Mouse (Mus musculus): Measurements from ENCODE around the gene Dnajc19.

The Dnajc19 gene

DNA sequence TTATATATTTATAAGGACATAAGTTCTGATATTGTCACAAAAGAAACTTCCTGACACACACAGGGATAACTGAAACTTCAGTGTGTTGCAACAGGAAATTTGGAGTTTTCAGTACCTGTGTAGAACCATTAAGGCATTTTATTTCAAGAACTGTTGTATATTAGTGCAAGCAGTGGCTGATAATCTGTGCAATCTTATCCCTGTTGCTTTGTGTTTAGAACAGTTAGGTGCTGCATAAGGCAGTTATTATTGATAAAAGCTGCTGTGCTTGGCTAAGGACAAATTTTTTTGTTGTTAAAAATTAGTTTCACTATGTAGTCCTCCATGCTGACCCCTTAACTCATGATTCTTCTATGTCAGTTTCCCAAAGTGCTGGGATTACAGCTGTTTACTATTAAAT is 52.2 kb downstream of the Dnajc19 start:
- DNase-seq, result no peak

DNA sequence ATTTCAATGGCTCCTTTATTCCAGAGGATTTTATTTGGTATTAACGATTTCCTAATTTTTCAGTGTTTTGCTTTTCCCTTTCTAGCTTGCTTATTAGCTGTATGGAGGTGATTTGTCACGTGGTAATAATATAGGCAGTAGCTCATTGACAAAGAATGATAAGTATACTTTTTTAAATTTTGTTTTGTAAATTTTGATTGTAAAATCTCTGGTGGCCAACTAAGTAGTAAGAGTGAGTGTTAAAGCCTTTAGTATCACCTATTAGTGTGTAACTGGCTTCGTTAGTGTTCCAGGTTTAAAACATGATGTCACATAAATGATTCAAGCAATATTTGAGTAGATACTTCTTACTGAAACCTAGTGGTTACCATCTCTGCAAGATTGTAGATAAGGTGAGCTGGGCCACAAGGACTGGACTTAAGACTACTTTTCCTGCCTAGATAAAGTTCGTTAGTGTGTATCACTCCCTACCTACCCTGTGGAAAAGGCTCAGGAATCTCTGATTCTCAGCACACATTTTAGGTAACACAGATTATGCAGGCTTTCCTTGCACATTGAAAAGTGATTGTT is 59.8 kb downstream of the Dnajc19 start:
- no peak for DNase-seq

DNA sequence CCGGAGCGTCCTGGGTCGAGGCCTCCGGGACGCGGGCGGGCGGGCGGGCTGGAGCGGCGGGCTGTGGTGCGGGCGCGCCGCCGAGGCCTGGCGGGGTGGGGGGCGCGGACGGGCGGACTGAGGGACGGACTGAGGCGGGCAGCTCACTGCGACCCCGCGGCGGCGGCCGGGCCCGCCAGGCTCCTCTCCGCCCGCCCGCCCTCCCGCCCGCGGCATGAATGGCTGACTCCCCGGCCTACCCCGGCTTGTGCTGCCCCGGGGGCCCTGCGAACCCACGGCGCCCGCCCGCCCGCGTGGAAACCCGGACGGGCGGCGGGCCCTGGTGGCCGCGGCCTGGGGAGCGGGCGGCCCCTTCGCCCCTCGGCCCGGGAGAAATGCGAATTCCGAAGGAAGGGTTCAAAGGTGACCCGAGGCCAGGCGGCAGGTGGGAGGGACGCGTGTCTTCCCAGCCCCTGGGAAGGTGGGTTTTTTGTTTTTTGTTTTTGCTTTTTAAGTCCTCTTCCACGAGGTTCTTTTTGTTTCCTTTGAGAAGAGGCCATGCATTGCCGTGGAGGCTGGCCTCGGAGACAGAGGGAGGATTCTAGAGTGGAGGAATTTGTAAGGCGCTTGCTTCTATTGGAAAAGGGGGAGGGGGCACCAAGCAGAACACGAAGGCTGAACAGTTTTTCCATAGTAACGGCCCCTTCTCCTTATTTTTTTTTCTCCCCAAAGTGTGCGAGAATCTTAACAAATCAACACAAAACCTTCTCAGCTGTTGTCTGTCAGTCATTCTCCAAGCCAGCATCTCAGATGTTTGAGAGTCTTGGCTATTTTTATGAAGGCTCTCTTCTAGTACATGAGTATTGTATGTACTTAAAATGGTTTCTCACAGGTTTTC is 60.5 kb downstream of the Dnajc19 start:
- DNase-seq, result no peak

DNA sequence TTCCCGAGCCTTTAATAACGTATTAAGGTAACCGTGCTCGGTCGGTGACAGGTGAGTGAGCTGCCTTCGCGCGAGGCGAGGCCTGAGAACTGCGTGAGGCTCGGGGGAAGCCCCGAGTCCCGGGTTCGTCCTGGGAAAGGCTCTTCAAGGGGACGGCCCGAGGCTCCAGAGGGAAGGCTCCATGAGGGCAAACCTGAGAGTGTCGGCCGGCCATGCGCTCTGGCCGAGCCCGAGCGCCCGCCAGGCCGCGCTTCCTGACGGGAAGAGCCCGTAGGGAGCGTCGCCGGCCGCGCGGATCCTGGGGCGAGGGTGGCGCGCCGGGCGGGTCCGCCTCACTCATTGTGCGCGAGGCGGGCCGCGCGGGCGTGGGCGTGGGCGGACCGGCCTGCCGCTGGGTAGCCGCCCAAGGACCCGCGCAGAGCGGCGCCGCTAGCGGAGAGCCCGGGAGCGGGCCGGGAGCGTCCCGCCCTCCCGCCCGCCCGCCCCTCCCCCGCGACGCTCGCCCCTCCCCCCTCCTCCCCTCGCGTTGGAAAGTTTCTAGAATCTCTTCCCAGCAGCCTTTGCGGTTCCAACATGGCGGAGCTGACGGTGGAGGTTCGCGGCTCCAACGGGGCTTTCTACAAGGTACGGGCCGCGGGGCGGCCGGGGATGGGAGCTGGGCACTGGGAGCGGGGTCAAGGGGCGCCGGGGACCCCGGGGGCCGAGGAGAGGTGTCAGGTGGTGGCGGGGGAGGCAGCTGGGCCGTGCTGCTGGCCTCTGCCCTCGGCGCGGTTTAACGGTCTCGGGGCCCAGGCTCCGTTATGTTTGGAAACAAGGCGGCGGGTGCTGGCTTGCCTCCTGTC is 61.4 kb downstream of the Dnajc19 start, which contains the start of gene Fxr1:
Fxr1 (plus strand) TSS at position 404 of the 842 bp plus-strand sequence.
- DNase-seq, result peak; percentile 91 to 94

DNA sequence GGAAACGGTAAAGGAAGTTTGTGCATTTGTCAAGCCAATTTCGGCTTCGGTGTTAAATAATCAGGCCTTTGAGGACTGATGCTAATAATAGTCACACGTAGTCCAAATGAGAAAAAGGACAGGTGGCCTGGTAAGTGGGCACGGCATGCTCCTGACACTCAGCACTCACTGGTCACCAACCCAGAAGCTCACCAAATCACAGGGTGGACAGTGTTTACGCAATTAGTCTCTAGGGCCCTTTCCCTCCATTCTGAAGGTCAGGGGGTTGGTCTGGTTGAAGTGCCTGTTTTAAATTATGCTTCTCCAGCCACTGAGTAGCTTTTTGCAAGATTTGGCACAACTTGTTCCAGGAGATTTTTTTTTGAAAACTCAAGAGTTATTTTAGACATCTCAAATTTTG is 72.9 kb downstream of the Dnajc19 start:
- peak; percentile 13 to 26 for DNase-seq

DNA sequence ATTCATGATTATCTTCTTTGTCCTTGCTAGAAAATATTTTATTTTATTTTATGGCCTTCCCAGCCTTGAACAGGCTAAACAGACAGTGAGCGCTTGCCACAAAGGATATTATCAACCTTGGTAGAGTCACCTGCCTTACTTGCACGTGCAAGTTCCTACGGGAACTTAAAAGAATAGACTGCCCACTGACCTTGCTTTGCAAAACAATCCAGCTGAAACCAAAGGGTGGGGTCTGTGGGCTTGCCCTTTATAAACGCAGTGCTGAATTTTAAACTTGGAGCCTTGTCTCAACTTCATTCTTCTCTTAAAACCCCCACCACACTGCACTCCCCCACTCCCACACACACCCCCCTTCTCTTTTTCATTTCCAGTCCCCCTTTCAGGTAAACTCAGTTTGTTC is 73.5 kb downstream of the Dnajc19 start:
- DNase-seq, result no peak

DNA sequence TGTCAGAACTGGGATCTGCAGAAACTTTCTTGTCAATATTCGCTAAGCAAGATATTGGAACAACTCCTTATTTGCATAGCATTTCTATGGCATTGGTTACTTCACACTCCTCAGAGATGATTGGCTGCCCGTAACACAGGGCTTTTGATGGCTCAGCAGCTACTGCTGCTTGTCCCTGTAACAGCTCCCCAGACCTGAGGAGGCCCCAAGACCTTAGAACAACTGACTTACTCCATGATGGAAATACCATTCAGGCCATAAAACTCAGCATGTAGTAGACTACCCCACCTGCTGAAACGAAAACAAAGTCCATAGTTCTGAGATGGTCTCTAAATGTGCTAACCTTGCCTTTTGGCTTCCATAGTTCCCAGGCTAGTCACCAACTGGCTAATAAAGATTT is 74.3 kb downstream of the Dnajc19 start:
- no peak for DNase-seq

DNA sequence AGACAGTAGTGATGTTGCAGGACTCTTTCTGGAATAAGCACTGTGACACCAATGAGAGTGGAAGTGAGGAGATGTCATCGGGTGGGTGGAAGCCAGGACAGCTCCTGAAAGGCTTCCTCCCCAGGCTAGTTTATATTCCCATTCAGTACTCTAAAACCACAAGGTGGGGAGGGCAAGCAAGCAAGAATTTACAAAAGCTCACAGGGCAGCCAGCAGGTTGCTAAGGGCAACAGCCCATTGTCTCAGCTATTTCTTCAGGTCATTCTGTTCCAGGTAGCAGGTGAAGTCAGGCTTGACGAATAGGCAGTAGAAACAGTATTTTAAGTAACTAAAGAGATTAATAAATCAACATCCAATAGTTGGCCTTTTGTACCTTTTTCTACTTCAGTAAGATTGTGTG is 74.8 kb downstream of the Dnajc19 start:
- DNase-seq, result no peak
